Comparison of ENCODE assay signal across 7 mouse cellular contexts in genomic region chr13:15463492-15464080, GRCm38 (mm10). TPM values are rescaled to one million over a fixed set of nuclear protein-coding genes. Genes with fewer than 3 reads are reported as not detected.
DNase-seq lines count a peak whose midpoint lies in the region; ATAC-seq and TF ChIP-seq lines count a peak whose summit lies in the region.

No protein-coding gene starts in this region.

- H3K9ac ChIP-seq in forebrain, embryonic 16.5 days (replicated peaks; ENCODE audit: low read depth, low read length) = peak overlapping the region; percentile 78
- H3K9ac ChIP-seq in midbrain, postnatal 0 days (replicated peaks; ENCODE audit: low read length, poor library complexity, severe bottlenecking) = peak overlapping the region; percentile 42

- no peaks in the 10 kb centered on the region for H3K36me3 ChIP-seq in forebrain, embryonic 16.5 days (ENCODE audit: control insufficient read depth, insufficient read depth)
- H3K36me3 ChIP-seq in hindbrain, embryonic 10.5 days = no peaks in the 10 kb centered on the region
- no peaks in the 10 kb centered on the region for H3K36me3 ChIP-seq in midbrain, postnatal 0 days (ENCODE audit: insufficient read depth, low read length)

- no peak for TF ChIP-seq CTCF in midbrain, postnatal 0 days (IDR thresholded peaks at IDR 0.05)

- 0 out of 2 replicates have a peak, but pooled peaks cover 2% of the 10 kb centered on the region for H3K27me3 ChIP-seq in forebrain, embryonic 16.5 days (replicated peaks; ENCODE audit: control insufficient read depth, insufficient read depth, low read length)
- H3K27me3 ChIP-seq in hindbrain, embryonic 10.5 days (ENCODE audit: insufficient read depth, poor library complexity, severe bottlenecking) = peaks cover 4% of the 10 kb centered on the region; the same call in 1 of the 2 replicates
- H3K27me3 ChIP-seq in midbrain, postnatal 0 days (ENCODE audit: insufficient read depth, low read length) = peaks cover 18% of the 10 kb centered on the region; the same call in 1 of the 2 replicates

- peaks cover 17% of the 10 kb centered on the region; the same call in 1 of the 2 replicates for H3K4me1 ChIP-seq in forebrain, embryonic 16.5 days (replicated peaks; ENCODE audit: control insufficient read depth, insufficient read depth, low read length)
- H3K4me1 ChIP-seq in hindbrain, embryonic 10.5 days (replicated peaks) = peaks cover 53% of the 10 kb centered on the region
- H3K4me1 ChIP-seq in midbrain, postnatal 0 days (ENCODE audit: insufficient read depth, low read length) = no peaks in the 10 kb centered on the region

- H3K4me2 ChIP-seq in forebrain, embryonic 16.5 days (ENCODE audit: low read length) = peak overlapping the region; percentile 90
- H3K4me2 ChIP-seq in midbrain, postnatal 0 days (ENCODE audit: low read depth, low read length, poor library complexity, severe bottlenecking) = peak overlapping the region; percentile 94

- H3K9me3 ChIP-seq in forebrain, embryonic 16.5 days (ENCODE audit: control insufficient read depth, low read length) = no peaks in the 10 kb centered on the region
- no peaks in the 10 kb centered on the region for H3K9me3 ChIP-seq in hindbrain, embryonic 10.5 days
- no peaks in the 10 kb centered on the region for H3K9me3 ChIP-seq in midbrain, postnatal 0 days (ENCODE audit: low read length)

- DNase-seq in MN1 (ENCODE audit: low spot score) (peak; percentile 11), liver (peak; percentile 40)
- DNase-seq in adrenal gland, adult 2 months = peak; percentile 73
- DNase-seq in hindbrain, embryonic 10.5 days (ENCODE audit: low spot score) = peak; percentile 85
- peak; percentile 45 for DNase-seq in midbrain, postnatal 0 days (ENCODE audit: low spot score)
- peak; percentile 41 for DNase-seq in urinary bladder, postnatal 25 days (ENCODE audit: low spot score)

- under 1% methylated on average over 65 of the region's 70 CpGs for WGBS in forebrain, embryonic 16.5 days
- WGBS in hindbrain, embryonic 10.5 days = under 1% methylated on average over 70 of the region's 70 CpGs
- under 1% methylated on average over 42 of the region's 70 CpGs for WGBS in midbrain, postnatal 0 days

- peak overlapping the region; percentile 90 for H3K27ac ChIP-seq in forebrain, embryonic 16.5 days (ENCODE audit: low read length)
- peak overlapping the region; percentile 99 for H3K27ac ChIP-seq in hindbrain, embryonic 10.5 days
- H3K27ac ChIP-seq in midbrain, postnatal 0 days (ENCODE audit: low read depth, low read length) = peak overlapping the region; percentile 44

- H3K4me3 ChIP-seq in forebrain, embryonic 16.5 days (replicated peaks; ENCODE audit: low read length) = peak overlapping the region; percentile 71
- H3K4me3 ChIP-seq in hindbrain, embryonic 10.5 days = peak overlapping the region; percentile 96
- H3K4me3 ChIP-seq in midbrain, postnatal 0 days (ENCODE audit: low read depth, low read length) = peak overlapping the region; percentile 84

- ATAC-seq in forebrain, embryonic 16.5 days = peak; percentile 72
- ATAC-seq in midbrain, postnatal 0 days (ENCODE audit: low FRiP score) = peak; percentile 77

RNA-seq across cellular contexts. Expression of gene Gli3, which starts 0.6 kb away (rescaled TPM):
- 1 to 10 TPM; 6.0 to 6.1 TPM for total RNA-seq in adrenal gland, adult 2 months (2021)
- 1.9 and 2.3 TPM in 2 replicates for polyA plus RNA-seq in adrenal gland, adult 2 months (2012; rRNA removed)
- 10.8 and 13.4 TPM in 2 replicates for polyA plus RNA-seq in forebrain, embryonic 16.5 days (2015; fragmentation: Nextera tagmentation; extraction: Ambion mirVana)
- 32.3 and 36.0 TPM in 2 replicates for polyA plus RNA-seq in hindbrain, embryonic 10.5 days (2016; fragmentation: Nextera tagmentation; extraction: Ambion mirVana)
- total RNA-seq in midbrain, postnatal 0 days (2014; rRNA removed) = 9.2 and 10.3 TPM in 2 replicates
- polyA plus RNA-seq in midbrain, postnatal 0 days (2015; fragmentation: Nextera tagmentation; extraction: Ambion mirVana) = 3.2 and 3.9 TPM in 2 replicates

Comparison
In these comparisons a context has a peak if more than half of its experiments do, and no peak if none do; other contexts are left out.
1. Peak in every context shown above with its lines: DNase-seq, ATAC-seq, H3K4me3 ChIP-seq and H3K27ac ChIP-seq.
2. DNase-seq: peak in every context shown above with its lines; median percentile 85 in hindbrain, embryonic 10.5 days; 73 in adrenal gland, adult 2 months; 45 in midbrain, postnatal 0 days; 41 in urinary bladder, postnatal 25 days; 40 in liver; 11 in MN1.
3. H3K27ac ChIP-seq: peak in every context shown above with its lines; median percentile 99 in hindbrain, embryonic 10.5 days; 90 in forebrain, embryonic 16.5 days; 44 in midbrain, postnatal 0 days.